Mouse (Mus musculus) spleen, adult 2 months (tissue): ENCODE data around the gene Tlr9.

Experiments
- CTCF ChIP-seq: fragments of 200-500 bp; IDR thresholded peaks from 2 replicates; pipeline ENCODE4 v1.5.1; 2011; ENCODE audit warnings: mild to moderate bottlenecking, inconsistent platforms; ENCODE audit not compliant: insufficient read depth, insufficient read length, insufficient replicate concordance; ENCODE audit errors: extremely low read depth
- POLR2A ChIP-seq: fragments of 200-500 bp; IDR thresholded peaks from 2 replicates; pipeline ENCODE4 v1.6.1; 2011; ENCODE audit warnings: low read depth, low read length, inconsistent platforms

GRCm38 (mm10) chr9:106210853-106211609 is 11.4 kb upstream of the Tlr9 start:
- TF ChIP-seq POLR2A (no peak), CTCF (no peak)
